Mouse (Mus musculus): Measurements from ENCODE around the gene Sos2. TPM values are rescaled to one million over a fixed set of nuclear protein-coding genes. Genes with fewer than 3 reads are reported as not detected.

The Sos2 gene
- polyA plus RNA-seq, 2 experiments, result 13.3 to 34.4 TPM

- no peak for TF ChIP-seq POLR2A (IDR thresholded peaks at IDR 0.05; ENCODE audit: borderline replicate concordance, extremely low read depth, insufficient read depth, insufficient read length)
- no peaks in the 10 kb centered on the region for H3K27me3 ChIP-seq (ENCODE audit: control insufficient read depth, insufficient read depth, low read length)
- peaks cover 12% of the 10 kb centered on the region for H3K9me3 ChIP-seq (ENCODE audit: control insufficient read depth, low read length)
- no peak overlapping the region for H3K9ac ChIP-seq (ENCODE audit: low read depth, low read length, severe bottlenecking)
- 72% methylated on average over 2 of the region's 2 CpGs for WGBS
- H3K36me3 ChIP-seq (ENCODE audit: control insufficient read depth, insufficient read depth, low read length), result peaks cover 19% of the 10 kb centered on the region
- H3K27ac ChIP-seq (replicated peaks; ENCODE audit: low read depth, low read length), result no peak overlapping the region
- H3K4me3 ChIP-seq (replicated peaks; ENCODE audit: low read length), result peak overlapping the region; percentile 78; the same call in 1 of the 2 replicates
- peaks cover 15% of the 10 kb centered on the region for H3K4me1 ChIP-seq (ENCODE audit: control insufficient read depth, insufficient read depth, low read length)
- no peak for ATAC-seq (ENCODE audit: low FRiP score, low read depth)
- H3K4me2 ChIP-seq (replicated peaks; ENCODE audit: low read depth, low read length, severe bottlenecking), result peak overlapping the region; percentile 68
- DNase-seq (ENCODE audit: low spot score), result no peak
Observed at GRCm38 (mm10) chr12:69723376-69723775, 41.7 kb upstream of the Sos2 start.

GRCm38 (mm10) chr12:69722857-69723256 lies 41.2 kb upstream of the Sos2 start:
- Histone ChIP-seq H3K4me1 (ENCODE audit: control insufficient read depth, insufficient read depth, low read length) (peaks cover 15% of the 10 kb centered on the region), H3K9me3 (ENCODE audit: control insufficient read depth, low read length) (peaks cover 12% of the 10 kb centered on the region), H3K36me3 (ENCODE audit: control insufficient read depth, insufficient read depth, low read length) (peaks cover 19% of the 10 kb centered on the region), H3K4me2 (replicated peaks; ENCODE audit: low read depth, low read length, severe bottlenecking) (no peak overlapping the region), H3K4me3 (replicated peaks; ENCODE audit: low read length) (no peak overlapping the region), H3K27me3 (ENCODE audit: control insufficient read depth, insufficient read depth, low read length) (no peaks in the 10 kb centered on the region), H3K27ac (replicated peaks; ENCODE audit: low read depth, low read length) (no peak overlapping the region), H3K9ac (ENCODE audit: low read depth, low read length, severe bottlenecking) (no peak overlapping the region)
- DNase-seq (ENCODE audit: low spot score) (no peak), ATAC-seq (ENCODE audit: low FRiP score, low read depth) (no peak)
- no peak for TF ChIP-seq POLR2A (IDR thresholded peaks at IDR 0.05; ENCODE audit: borderline replicate concordance, extremely low read depth, insufficient read depth, insufficient read length)
- WGBS, result 85% methylated on average over 3 of the region's 3 CpGs

GRCm38 (mm10) chr12:69713628-69714027 lies 32.0 kb upstream of the Sos2 start:
- Histone ChIP-seq H3K27me3 (ENCODE audit: control insufficient read depth, insufficient read depth, low read length) (no peaks in the 10 kb centered on the region), H3K4me2 (replicated peaks; ENCODE audit: low read depth, low read length, severe bottlenecking) (no peak overlapping the region), H3K9me3 (ENCODE audit: control insufficient read depth, low read length) (peaks cover 6% of the 10 kb centered on the region; the same call in 1 of the 2 replicates), H3K36me3 (ENCODE audit: control insufficient read depth, insufficient read depth, low read length) (peaks cover 16% of the 10 kb centered on the region), H3K4me3 (replicated peaks; ENCODE audit: low read length) (no peak overlapping the region), H3K4me1 (ENCODE audit: control insufficient read depth, insufficient read depth, low read length) (no peaks in the 10 kb centered on the region), H3K27ac (replicated peaks; ENCODE audit: low read depth, low read length) (no peak overlapping the region), H3K9ac (ENCODE audit: low read depth, low read length, severe bottlenecking) (no peak overlapping the region)
- TF ChIP-seq POLR2A (IDR thresholded peaks at IDR 0.05; ENCODE audit: borderline replicate concordance, extremely low read depth, insufficient read depth, insufficient read length), result no peak
- no peak for DNase-seq (ENCODE audit: low spot score)
- ATAC-seq (ENCODE audit: low FRiP score, low read depth), result no peak

- H3K9me3 ChIP-seq (ENCODE audit: control insufficient read depth, low read length), result no peaks in the 10 kb centered on the region
- H3K4me1 ChIP-seq (ENCODE audit: control insufficient read depth, insufficient read depth, low read length), result no peaks in the 10 kb centered on the region
- H3K27me3 ChIP-seq (ENCODE audit: control insufficient read depth, insufficient read depth, low read length), result no peaks in the 10 kb centered on the region
- H3K9ac ChIP-seq (ENCODE audit: low read depth, low read length, severe bottlenecking), result no peak overlapping the region
- no peak for DNase-seq (ENCODE audit: low spot score)
- 88% methylated on average over 11 of the region's 11 CpGs for whole genome bisulfite sequencing
- H3K4me2 ChIP-seq (replicated peaks; ENCODE audit: low read depth, low read length, severe bottlenecking), result no peak overlapping the region
- no peak for ATAC-seq (ENCODE audit: low FRiP score, low read depth)
- H3K4me3 ChIP-seq (replicated peaks; ENCODE audit: low read length), result no peak overlapping the region
- TF ChIP-seq POLR2A (IDR thresholded peaks at IDR 0.05; ENCODE audit: borderline replicate concordance, extremely low read depth, insufficient read depth, insufficient read length), result no peak
- H3K36me3 ChIP-seq (ENCODE audit: control insufficient read depth, insufficient read depth, low read length), result peaks cover 12% of the 10 kb centered on the region
- H3K27ac ChIP-seq (replicated peaks; ENCODE audit: low read depth, low read length), result no peak overlapping the region
Observed at GRCm38 (mm10) chr12:69704799-69705458, 23.3 kb upstream of the Sos2 start.

GRCm38 (mm10) chr12:69698352-69698751 lies 16.7 kb upstream of the Sos2 start:
- no peak overlapping the region for H3K4me3 ChIP-seq (replicated peaks; ENCODE audit: low read length)
- no peak overlapping the region for H3K9ac ChIP-seq (ENCODE audit: low read depth, low read length, severe bottlenecking)
- no peaks in the 10 kb centered on the region for H3K27me3 ChIP-seq (ENCODE audit: control insufficient read depth, insufficient read depth, low read length)
- H3K4me1 ChIP-seq (ENCODE audit: control insufficient read depth, insufficient read depth, low read length), result no peaks in the 10 kb centered on the region
- H3K9me3 ChIP-seq (ENCODE audit: control insufficient read depth, low read length), result no peaks in the 10 kb centered on the region
- WGBS, result 84% methylated on average over 6 of the region's 6 CpGs
- H3K27ac ChIP-seq (replicated peaks; ENCODE audit: low read depth, low read length), result no peak overlapping the region
- no peak for DNase-seq (ENCODE audit: low spot score)
- TF ChIP-seq POLR2A (IDR thresholded peaks at IDR 0.05; ENCODE audit: borderline replicate concordance, extremely low read depth, insufficient read depth, insufficient read length), result no peak
- no peak overlapping the region for H3K4me2 ChIP-seq (replicated peaks; ENCODE audit: low read depth, low read length, severe bottlenecking)
- peak; percentile 75 for ATAC-seq (ENCODE audit: low FRiP score, low read depth)
- 0 out of 2 replicates have a peak, but pooled peaks cover 11% of the 10 kb centered on the region for H3K36me3 ChIP-seq (ENCODE audit: control insufficient read depth, insufficient read depth, low read length)

Data from limb, embryonic 14.5 days (tissue).